Mouse (Mus musculus) adrenal gland, postnatal 10 days (tissue): ENCODE data around the gene Bach2. TPM values are rescaled to one million over a fixed set of nuclear protein-coding genes. Genes with fewer than 3 reads are reported as not detected.

Experiments used
- DNase-seq: peaks from one replicate; pipeline ENCODE4 v3.0.0; 2021; ENCODE audit warnings: mixed read lengths
- total RNA-seq, 2 experiments: library from RNA; stranded (reverse); gene quantifications; 2 replicates each; pipeline ENCODE4 v1.2.3; 2021

The Bach2 gene
- total RNA-seq, 2 experiments from 2014 or later, result 9.4 to 16.0 TPM

DNA sequence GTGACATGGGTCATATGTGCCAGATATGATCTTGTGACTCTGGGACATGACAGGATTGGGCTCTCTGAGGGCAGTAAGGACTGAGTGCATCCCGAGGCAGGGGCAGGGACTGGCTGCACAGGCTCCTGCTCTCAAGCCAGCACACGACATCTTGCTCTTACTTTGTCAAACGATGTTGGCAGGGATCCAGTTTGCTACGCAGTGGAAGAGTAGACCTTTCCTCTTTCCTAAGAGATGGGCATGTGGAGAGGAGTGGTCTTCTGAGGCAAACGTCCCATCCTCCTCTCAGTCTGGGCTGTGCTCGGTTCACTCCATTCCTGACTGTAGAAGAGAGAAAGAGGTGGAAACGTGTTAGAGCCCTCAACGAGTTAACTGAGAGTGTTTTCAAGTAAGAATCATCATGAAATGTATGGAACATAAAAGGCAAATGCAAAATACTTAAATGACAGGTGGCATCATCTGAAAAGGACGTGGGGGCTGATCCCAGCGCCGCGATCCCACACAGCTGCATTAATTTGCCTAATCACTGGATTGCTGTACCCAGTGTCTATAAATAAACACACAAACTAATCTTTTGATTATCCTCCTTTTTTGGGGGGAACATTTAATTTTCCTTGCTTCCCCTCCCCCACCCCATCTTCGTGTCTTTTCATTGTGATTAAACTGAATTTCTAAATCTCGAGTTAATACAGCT, 150.7 kb downstream of the Bach2 start:
- no peak for DNase-seq

DNA sequence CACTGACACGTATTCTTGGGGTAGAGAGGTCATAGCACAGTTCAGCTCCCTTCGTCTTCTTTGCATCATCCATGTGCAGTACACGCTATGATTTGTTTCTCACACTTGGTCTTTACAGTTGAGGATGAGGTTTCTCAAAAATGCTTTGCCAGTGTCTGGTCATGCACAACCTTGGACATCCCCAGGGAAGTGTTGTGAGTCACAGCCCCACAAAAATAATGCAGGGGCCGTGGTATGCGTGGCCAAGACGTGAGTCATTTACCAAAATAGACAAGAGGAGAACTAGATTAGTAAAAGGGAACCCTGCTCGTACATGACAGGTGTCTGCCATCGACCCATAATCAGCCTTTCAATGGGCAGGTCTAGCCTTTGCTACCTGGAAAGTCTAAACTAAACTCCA, 152.7 kb downstream of the Bach2 start:
- no peak for DNase-seq

DNA sequence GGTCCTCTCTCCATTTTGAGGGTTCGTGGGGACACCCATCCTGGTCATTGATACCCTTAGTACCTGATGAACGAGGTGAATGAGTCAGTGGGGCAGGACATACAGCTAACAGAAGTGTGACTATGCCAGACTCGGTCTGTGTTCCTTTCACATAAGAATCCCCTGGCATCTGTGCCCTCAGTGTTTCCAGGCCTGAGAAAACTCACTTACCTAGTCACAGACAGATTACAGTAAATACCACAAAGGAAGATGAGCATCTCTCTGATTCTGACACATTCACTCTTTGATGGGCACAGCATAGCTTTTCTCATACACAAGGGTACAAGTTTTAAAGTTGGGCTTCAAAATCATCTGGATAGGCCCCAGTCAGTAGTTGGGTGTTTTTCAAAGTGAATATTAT, 154.6 kb downstream of the Bach2 start:
- DNase-seq, result no peak

DNA sequence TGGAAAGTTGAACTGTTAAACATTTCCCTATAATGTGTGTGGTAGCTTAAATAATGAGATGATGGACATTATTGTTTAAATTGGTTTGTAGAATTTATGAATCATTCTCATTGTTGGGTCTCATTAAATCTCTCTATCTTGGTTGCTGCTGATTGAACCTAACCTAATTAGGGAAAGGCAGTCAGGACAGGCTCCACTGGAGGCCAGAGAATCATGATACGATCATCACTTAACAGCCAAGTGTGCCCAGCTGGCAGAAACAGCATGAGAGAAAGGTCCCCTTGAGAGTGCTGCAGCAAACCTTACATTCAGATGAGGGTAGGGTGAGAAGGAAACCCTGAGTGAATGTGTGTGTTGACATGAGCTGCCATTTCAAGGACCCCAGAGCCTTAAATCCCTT, 155.3 kb downstream of the Bach2 start:
- DNase-seq, result no peak

DNA sequence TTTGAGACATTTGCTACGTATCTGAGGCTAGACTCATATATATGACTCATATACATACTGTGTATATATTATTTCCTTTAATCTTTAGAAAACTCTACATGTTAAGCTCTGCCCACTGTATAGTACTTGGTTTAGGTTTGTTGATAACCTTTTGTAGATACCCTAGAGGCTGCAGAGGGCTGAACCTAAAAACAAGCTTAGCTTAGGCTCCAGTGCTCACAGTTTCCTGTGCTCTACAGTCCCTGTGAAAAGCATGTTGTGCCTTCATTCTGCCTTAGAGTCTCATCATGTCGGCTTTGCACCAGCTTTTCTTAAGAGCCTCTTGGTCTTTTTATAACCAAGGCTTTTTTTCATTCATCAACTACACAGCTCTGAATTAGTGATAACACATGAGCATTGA, 156.2 kb downstream of the Bach2 start:
- DNase-seq, result no peak

DNA sequence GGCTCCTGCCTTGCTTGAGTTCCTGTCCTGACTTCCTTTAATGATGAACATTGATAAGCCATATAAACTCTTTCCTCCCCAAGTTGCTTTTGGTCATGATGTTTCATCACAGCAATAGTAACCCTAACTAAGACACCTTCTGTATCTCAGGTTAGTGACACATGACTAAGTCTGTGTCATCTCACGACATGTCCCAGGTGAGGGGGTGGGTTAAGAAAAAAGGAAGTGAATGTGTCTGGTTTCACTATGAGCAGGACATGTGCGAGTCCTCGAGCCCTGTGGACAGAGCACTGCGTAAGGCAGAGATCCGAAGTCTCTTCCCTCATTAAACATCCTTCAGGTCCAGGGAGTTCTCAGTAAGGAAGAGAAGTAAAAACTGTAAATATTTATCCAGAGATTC, 162.9 kb downstream of the Bach2 start:
- DNase-seq, result no peak

DNA sequence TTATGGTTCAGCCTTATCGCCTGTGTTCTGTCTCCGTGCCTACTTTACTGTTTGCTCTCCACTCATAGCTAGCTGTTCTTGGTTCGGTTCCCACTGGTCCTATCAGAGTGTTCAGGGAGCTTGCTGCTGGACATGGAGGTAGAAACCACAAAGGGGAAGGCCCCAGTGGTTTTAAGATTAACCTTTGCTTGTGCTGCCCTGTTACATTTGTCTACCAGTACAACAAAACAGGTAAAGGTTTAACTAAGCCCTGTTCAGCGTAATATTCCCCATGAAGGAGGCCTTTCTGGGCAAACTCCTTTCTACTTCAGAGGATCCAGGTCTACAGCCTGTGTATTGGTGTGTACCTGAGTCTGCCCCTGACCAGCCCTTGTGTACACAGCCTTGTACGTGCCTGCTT, 164.9 kb downstream of the Bach2 start:
- DNase-seq, result no peak

DNA sequence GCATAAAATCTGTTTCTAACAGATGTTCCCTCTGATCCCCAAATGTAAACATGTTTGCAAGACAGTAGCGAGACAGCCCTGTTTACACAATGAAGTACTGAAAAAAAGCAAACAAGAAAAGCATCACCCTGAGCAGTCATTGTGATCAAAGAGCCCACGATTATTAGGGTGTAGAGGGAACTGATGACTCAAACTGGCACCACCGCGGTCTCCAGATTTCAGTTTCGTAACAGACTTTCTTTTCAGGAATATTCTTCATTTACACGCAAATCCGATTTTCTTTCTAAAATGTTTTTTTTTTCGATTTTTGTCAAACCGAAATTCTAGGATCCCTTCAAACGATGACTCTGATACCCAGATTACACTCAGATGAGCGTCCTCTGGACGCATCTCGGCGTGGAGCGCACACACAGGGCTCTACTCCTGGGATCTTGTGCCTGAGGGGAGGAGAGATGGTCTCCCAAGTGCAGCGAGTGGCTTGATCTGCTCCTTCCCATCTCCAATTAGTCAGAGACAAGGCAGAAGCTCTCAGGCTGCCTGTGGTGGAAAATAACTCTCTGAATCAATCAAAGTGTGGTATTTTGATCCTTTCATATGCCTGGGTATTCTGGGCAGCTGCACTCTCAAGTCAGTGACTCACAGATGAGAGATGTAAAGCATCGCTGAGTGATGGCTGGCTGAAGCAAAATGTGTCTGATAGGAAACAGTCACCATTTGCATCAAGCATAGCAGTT, 166.7 kb downstream of the Bach2 start:
- DNase-seq, result no peak

DNA sequence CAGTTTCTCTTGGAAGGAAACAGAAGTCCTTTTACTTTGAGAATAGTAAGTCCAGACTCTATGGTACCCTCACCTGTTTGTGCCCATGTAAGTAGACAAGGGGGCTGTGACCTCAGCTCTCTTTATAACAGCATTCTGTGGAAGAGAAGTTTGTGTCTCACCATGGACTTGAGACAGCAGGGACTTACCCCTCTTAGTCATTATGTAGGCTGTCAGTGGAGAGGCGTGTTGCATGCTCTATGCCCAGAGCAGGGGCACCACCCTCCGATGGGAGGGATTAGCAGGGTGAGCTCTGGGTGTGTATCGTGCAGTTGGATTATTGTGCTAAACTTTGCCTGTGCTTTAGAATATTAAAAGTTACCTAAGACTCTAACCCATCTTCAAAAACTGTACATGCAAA, 167.4 kb downstream of the Bach2 start:
- no peak for DNase-seq

DNA sequence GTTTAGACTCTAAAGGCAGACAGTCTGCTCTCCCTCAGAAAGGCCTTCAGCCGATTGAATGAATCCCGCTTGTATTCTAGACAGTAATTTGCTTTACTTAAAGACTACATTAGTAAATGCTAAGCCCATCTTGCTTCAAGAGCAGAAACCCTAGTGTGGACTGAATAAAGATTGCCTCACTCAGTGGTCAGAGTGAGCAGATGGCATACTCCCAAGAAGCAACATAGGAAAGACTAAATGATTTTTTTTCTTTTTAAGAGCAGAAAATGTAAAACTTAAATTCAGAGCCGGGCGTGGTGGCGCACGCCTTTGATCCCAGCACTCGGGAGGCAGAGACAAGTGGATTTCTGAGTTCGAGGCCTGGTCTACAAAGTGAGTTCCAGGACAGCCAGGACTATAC, 169.9 kb downstream of the Bach2 start:
- DNase-seq, result no peak

DNA sequence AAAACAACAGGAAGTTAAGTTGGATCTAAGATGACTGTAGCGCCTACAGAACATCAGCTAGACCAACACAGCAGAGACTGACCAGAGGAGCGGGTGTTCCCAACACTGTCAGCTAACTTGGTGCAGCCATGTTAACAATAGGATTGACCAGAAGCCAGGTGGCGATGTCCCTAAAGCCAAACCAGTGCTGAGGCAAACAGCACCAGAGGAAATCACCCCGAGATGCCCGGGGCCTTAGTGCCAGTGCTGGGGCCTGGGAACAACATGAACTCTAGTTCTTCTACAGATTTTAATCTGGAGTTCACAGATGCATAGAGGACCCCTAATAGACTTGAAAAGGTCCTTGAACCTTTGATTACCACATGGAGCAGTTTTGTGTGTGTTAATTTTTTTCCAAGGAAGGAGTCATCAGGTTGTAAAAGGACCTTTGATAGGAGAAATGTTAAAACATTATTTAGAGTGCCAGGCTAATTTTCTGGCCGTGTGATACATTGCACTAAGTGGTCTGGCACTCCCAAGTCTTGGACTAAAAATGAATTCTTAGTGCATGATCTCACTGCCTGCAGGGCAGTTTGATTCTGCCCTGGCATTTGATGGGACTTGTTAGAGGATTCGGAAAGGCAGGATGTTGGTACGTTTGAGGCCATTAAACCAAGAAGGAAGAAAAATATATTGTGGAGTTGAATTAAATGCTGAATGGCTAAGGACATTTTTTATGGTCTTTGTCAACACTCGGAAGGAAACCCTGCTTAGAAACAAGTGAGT, 170.7 kb downstream of the Bach2 start:
- no peak for DNase-seq

DNA sequence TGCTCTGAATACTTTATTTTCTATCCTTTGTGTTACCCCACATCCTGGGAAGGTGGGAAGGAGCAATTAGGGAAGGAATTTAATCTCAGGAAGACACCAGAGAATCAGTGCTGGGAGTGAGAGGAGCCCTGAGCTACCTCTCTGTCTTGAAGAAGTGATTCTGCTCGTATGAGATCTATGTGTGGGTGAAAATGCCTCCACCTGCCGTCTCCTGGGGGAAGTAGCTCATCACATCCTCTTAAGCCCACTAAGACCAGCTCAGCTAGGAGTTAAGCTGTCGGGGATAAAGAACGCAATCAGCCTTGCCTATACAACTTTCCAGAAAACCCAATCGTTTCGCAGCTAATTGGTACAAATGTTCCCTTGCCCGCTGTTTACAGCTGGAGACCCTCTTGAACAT, 174.5 kb downstream of the Bach2 start:
- DNase-seq, result no peak

DNA sequence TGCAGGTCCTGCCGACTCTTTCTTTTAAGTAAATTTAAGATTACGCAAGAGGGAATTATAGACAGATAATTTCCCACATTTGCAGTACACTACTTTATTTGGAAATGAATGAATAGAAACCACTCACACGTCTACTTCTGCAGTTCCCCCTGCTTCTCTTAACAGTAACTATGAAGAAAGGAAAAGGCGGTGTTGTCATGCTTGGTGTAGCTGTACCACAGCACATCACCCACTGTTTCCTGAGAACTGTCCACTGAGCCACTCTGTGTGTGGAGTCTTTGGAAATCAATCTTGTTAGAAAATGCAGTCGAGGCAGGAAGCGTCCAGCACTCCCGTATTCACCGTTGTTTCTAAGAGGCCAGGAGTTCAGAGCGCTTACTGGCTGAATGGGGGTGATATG, 174.9 kb downstream of the Bach2 start:
- no peak for DNase-seq

DNA sequence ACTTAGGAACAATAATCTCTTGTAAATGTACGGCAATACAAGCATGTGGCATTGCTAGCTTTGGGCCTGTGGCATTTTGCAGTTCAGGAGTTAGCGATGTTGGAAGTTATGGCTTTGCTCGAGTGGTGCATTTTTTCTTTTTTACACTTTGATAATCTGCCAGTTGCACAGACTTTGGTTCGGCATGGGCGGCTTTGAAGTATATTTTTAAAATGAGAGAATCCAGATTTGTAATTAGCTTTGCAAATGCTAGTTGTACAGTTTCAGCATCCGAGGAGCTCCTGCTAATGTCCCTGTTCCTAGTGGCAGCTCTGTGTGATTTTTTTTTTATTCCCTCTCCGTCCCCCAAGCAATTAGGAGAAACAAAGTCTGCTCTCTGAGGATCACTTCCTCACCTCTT, 176.4 kb downstream of the Bach2 start:
- no peak for DNase-seq

DNA sequence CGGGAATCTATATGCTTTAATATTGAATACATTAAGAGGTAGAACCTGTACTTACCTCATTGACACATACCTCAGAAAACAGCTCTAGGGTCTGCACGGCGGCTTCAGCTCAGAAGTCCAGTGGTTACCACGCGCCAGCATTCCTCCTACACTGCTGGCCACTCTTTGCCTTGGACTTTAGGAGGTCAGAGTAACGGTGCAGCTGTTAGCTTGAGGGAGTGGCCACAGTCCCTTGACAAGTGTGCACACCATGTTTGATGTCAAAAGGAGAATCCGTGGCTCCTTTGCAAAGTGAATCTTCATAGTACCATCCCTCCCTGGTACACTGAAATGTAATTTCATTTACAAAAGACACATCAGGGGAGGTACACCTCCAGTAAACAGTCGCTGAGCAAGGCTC, 179.3 kb downstream of the Bach2 start:
- no peak for DNase-seq

DNA sequence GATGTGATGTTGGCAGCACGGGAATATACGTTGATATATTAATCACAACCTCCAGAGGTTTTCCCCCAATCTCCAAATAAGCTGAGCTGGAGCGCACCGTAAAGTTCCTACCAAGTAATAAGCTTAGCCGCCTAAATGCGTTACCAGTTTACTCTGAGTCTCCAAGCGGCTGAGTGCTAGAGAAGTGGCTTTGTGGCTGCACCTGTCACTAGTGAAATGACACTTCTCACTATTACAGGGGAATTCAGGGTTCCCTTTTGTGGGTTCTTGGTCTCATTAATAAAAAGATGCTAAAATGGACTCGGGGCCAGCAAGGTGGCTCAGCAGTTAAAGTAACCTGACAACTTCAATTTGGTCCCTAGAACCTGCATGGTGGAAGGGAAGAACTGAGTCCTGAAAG, 183.0 kb downstream of the Bach2 start:
- DNase-seq, result no peak

DNA sequence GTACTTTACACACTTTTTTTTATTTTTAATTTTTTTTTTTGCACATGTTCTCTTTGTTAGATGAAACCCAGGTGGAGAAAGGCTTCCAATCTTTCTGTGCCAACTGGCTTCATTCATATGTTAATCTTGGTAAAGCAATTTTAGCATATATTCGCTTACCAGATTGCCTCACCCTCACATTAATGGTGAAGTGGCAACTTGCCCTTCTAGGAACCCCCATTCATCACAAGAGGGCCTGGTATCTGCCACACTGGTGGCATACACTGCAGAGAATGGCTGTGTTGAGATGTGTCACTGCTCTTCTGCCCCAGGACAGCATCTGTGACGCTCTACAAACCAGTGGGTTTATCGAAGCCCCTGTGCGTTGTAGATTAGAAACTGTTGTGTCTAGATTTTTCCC, 183.8 kb downstream of the Bach2 start:
- no peak for DNase-seq

DNA sequence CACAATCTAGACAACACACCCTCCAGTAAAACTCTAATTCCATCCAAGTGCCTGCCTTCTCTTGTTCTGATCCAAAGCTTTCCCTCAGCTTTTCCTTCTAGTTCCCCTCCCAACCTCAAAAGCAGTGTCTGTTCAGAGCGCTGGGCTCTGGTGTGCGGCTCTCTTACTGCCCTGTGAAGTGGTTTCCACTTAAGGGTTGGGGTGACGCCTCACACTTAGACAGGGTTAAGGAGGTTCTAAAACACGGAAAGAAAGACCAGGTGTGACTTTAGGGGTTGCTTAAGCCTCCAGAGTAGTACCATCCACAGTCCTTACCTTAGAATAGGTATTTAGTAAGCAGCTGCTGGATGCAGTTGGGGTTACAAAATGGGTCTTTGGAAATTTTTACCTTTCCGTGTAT, 185.1 kb downstream of the Bach2 start:
- DNase-seq, result no peak

DNA sequence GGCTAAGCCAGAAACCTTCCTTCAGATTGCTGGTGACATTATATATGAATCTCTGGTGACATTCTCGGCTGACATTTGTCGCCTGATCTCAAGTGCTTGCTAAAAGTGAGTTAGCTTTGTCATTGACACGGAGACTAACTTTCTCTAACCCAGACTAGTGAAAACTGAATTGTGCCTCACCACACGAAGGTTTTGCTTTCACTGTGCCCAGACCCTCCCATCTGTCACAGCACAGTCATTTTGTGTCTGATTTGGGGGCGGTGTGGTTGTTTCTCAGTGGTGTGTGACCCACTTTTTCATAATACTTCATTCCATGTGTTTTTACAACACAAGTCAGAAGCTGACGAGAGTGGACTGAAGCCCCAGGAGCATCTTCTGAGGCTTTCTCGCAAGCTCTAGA, 185.8 kb downstream of the Bach2 start:
- DNase-seq, result no peak

DNA sequence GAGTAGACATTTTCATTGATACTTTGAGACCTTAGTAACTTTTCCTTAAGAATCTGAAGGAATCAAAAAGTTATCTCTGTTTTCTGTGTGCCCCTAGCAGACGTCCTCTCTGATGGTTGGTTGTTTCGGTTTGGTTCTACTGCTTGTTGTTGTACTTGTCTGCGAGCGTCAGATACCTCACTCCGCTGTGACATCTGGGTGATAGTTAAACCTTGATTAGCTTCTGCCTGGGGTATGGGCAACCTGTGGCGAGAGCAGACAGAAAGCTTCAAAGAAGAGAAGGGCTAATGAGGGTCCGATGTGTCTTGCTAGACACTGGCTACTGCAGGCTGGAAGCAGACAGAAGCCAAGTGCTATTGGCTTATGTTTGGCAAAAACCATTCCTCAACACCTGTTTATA, 186.5 kb downstream of the Bach2 start:
- no peak for DNase-seq

DNA sequence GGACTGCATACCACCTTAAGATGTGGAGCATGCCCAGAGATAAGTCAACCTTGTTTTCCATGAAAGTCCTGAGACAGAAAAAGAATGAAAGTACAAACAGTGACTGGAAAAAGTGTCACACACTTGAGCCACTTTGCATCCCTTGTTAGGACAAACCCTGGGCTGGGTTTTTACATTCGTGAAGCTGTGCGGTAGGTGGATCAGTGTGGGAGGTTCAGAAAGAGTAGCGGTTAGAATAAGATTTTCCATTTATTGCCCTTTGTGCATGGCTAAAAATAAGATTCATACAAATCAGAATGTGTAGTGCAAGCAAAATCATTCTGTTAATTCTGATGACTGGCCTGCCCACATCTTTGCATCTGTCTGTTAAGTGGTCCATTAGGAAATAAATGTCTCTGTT, 187.0 kb downstream of the Bach2 start:
- DNase-seq, result no peak

DNA sequence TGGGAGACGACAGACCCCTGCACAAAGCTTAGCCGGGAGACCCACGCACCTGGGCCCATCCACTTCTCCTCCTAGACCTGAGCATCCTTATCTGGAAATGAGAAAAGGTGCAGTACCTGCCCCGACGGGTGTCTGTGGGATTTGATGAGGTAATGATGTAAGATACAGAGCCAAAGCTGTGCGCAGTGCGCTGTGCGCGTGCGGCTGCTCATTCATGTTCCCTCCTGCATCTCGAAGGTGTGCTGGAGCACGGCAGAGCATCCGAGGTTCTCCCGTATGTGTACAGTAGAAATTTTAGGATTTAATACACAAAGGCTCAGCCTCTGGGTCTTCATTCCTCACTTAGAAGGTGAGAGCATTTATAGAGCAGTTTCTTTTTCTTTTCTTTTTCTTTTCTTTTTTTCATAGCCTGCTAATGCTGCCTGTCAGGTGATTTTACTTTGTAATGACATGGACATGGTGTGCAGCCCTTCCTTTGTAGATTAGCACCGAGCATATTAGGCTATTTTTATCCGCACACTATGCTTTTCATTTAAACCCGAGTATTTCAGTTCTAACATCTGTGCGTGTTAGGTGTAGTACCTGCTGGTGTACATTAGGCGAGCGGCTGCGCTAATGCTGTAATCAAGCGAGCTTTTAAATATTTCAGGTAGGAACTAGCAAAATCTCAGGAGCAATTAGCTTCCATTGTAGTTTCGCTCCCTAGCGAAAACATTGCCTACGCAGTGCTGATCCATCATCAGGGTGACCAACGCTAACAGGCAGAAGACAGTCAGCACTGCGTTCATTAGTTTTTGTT, 188.4 kb downstream of the Bach2 start:
- DNase-seq, result no peak

DNA sequence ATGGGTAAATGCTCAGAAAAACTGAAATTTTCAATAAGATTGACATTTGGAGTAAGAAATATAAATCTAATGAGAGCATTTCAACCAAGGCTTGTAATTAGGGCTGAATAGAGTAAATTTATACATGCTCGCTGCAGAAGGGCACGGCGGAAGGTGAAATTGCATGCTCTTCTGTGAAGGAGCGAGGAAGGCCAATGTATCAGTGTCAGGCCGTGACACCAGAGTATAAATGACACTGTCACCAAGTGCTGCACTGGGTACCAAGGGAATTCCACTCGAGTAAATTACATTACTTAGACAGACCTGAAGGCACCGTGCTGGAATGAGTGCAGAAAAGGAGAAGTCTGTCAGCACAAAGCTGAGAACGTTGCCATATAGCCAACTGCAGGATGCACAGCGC, 190.1 kb downstream of the Bach2 start:
- no peak for DNase-seq
